Mouse (Mus musculus): ENCODE data around the gene Nfkbiz. TPM values are rescaled to one million over a fixed set of nuclear protein-coding genes. Genes with fewer than 3 reads are reported as not detected.

Nfkbiz gene
- polyA plus RNA-seq, 1 experiment from 2014 or later, result 7.8 TPM

- 79% methylated on average over 6 of the region's 6 CpGs for WGBS
- Histone ChIP-seq H3K4me3 (ENCODE audit: low read depth, low read length) (no peak overlapping the region), H3K27ac (ENCODE audit: low read depth, low read length) (no peak overlapping the region), H3K4me1 (replicated peaks; ENCODE audit: control insufficient read depth, insufficient read depth, low read length) (no peaks in the 10 kb centered on the region), H3K9me3 (ENCODE audit: control insufficient read depth) (no peaks in the 10 kb centered on the region), H3K4me2 (replicated peaks; ENCODE audit: low read depth) (no peak overlapping the region), H3K27me3 (replicated peaks; ENCODE audit: control insufficient read depth, insufficient read depth, low read length) (no peaks in the 10 kb centered on the region), H3K9ac (ENCODE audit: low read depth, low read length) (no peak overlapping the region), H3K36me3 (ENCODE audit: control insufficient read depth, insufficient read depth) (peaks cover 60% of the 10 kb centered on the region)
- TF ChIP-seq CTCF (IDR thresholded peaks at IDR 0.05; ENCODE audit: low read depth), result no peak
- no peak for ATAC-seq
Observed at GRCm38 (mm10) chr16:55811792-55812191, 26.9 kb downstream of the Nfkbiz start.

- Histone ChIP-seq H3K27me3 (replicated peaks; ENCODE audit: control insufficient read depth, insufficient read depth, low read length) (no peaks in the 10 kb centered on the region), H3K9ac (ENCODE audit: low read depth, low read length) (no peak overlapping the region), H3K4me2 (replicated peaks; ENCODE audit: low read depth) (no peak overlapping the region), H3K9me3 (ENCODE audit: control insufficient read depth) (no peaks in the 10 kb centered on the region), H3K4me3 (ENCODE audit: low read depth, low read length) (no peak overlapping the region), H3K4me1 (replicated peaks; ENCODE audit: control insufficient read depth, insufficient read depth, low read length) (no peaks in the 10 kb centered on the region), H3K36me3 (ENCODE audit: control insufficient read depth, insufficient read depth) (peaks cover 47% of the 10 kb centered on the region), H3K27ac (ENCODE audit: low read depth, low read length) (no peak overlapping the region)
- WGBS, result 87% methylated on average over 9 of the region's 9 CpGs
- ATAC-seq, result peak; percentile 44; the same call in 1 of the 2 replicates
- no peak for TF ChIP-seq CTCF (IDR thresholded peaks at IDR 0.05; ENCODE audit: low read depth)
Observed at GRCm38 (mm10) chr16:55809779-55810514, 28.8 kb downstream of the Nfkbiz start.

GRCm38 (mm10) chr16:55809345-55809744, 29.4 kb downstream of the Nfkbiz start:
- H3K9me3 ChIP-seq (ENCODE audit: control insufficient read depth), result no peaks in the 10 kb centered on the region
- no peak overlapping the region for H3K9ac ChIP-seq (ENCODE audit: low read depth, low read length)
- TF ChIP-seq CTCF (IDR thresholded peaks at IDR 0.05; ENCODE audit: low read depth), result no peak
- 95% methylated on average over 6 of the region's 6 CpGs for WGBS
- H3K27ac ChIP-seq (ENCODE audit: low read depth, low read length), result no peak overlapping the region
- H3K36me3 ChIP-seq (ENCODE audit: control insufficient read depth, insufficient read depth), result peaks cover 41% of the 10 kb centered on the region
- ATAC-seq, result no peak; the same call in 1 of the 2 replicates
- no peaks in the 10 kb centered on the region for H3K27me3 ChIP-seq (replicated peaks; ENCODE audit: control insufficient read depth, insufficient read depth, low read length)
- no peak overlapping the region for H3K4me3 ChIP-seq (ENCODE audit: low read depth, low read length)
- no peaks in the 10 kb centered on the region for H3K4me1 ChIP-seq (replicated peaks; ENCODE audit: control insufficient read depth, insufficient read depth, low read length)
- H3K4me2 ChIP-seq (replicated peaks; ENCODE audit: low read depth), result no peak overlapping the region

- Histone ChIP-seq H3K4me1 (replicated peaks; ENCODE audit: control insufficient read depth, insufficient read depth, low read length) (no peaks in the 10 kb centered on the region), H3K4me2 (replicated peaks; ENCODE audit: low read depth) (no peak overlapping the region), H3K27me3 (replicated peaks; ENCODE audit: control insufficient read depth, insufficient read depth, low read length) (no peaks in the 10 kb centered on the region), H3K9me3 (ENCODE audit: control insufficient read depth) (no peaks in the 10 kb centered on the region), H3K27ac (ENCODE audit: low read depth, low read length) (no peak overlapping the region), H3K4me3 (ENCODE audit: low read depth, low read length) (no peak overlapping the region), H3K9ac (ENCODE audit: low read depth, low read length) (no peak overlapping the region), H3K36me3 (ENCODE audit: control insufficient read depth, insufficient read depth) (peaks cover 25% of the 10 kb centered on the region)
- 41% methylated on average over 6 of the region's 6 CpGs for WGBS
- TF ChIP-seq CTCF (IDR thresholded peaks at IDR 0.05; ENCODE audit: low read depth), result no peak
- ATAC-seq, result 0 out of 2 replicates have a peak, but pooled peaks have one; percentile 29
Observed at GRCm38 (mm10) chr16:55807505-55807932, 31.2 kb downstream of the Nfkbiz start.

- no peaks in the 10 kb centered on the region for H3K27me3 ChIP-seq (replicated peaks; ENCODE audit: control insufficient read depth, insufficient read depth, low read length)
Observed at GRCm38 (mm10) chr16:55804799-55805198, 33.9 kb downstream of the Nfkbiz start.

GRCm38 (mm10) chr16:55801629-55802028, 37.1 kb downstream of the Nfkbiz start:
- no peak for ATAC-seq
- 71% methylated on average over 1 of the region's 1 CpGs for WGBS
- no peaks in the 10 kb centered on the region for H3K36me3 ChIP-seq (ENCODE audit: control insufficient read depth, insufficient read depth)

More at GRCm38 (mm10) chr16:55804799-55805198, 33.9 kb downstream of the Nfkbiz start:
- ATAC-seq, result no peak
- no peak for TF ChIP-seq CTCF (IDR thresholded peaks at IDR 0.05; ENCODE audit: low read depth)
- Histone ChIP-seq H3K9ac (ENCODE audit: low read depth, low read length) (no peak overlapping the region), H3K27ac (ENCODE audit: low read depth, low read length) (no peak overlapping the region), H3K4me3 (ENCODE audit: low read depth, low read length) (no peak overlapping the region), H3K4me1 (replicated peaks; ENCODE audit: control insufficient read depth, insufficient read depth, low read length) (no peaks in the 10 kb centered on the region), H3K9me3 (ENCODE audit: control insufficient read depth) (no peaks in the 10 kb centered on the region), H3K4me2 (replicated peaks; ENCODE audit: low read depth) (no peak overlapping the region), H3K36me3 (ENCODE audit: control insufficient read depth, insufficient read depth) (peaks cover 4% of the 10 kb centered on the region)
- 97% methylated on average over 1 of the region's 1 CpGs for WGBS

More at GRCm38 (mm10) chr16:55801629-55802028, 37.1 kb downstream of the Nfkbiz start:
- H3K4me1 ChIP-seq (replicated peaks; ENCODE audit: control insufficient read depth, insufficient read depth, low read length), result no peaks in the 10 kb centered on the region
- no peak overlapping the region for H3K4me3 ChIP-seq (ENCODE audit: low read depth, low read length)
- H3K27me3 ChIP-seq (replicated peaks; ENCODE audit: control insufficient read depth, insufficient read depth, low read length), result no peaks in the 10 kb centered on the region
- no peak for TF ChIP-seq CTCF (IDR thresholded peaks at IDR 0.05; ENCODE audit: low read depth)
- H3K9me3 ChIP-seq (ENCODE audit: control insufficient read depth), result no peaks in the 10 kb centered on the region
- H3K4me2 ChIP-seq (replicated peaks; ENCODE audit: low read depth), result no peak overlapping the region
- no peak overlapping the region for H3K9ac ChIP-seq (ENCODE audit: low read depth, low read length)
- H3K27ac ChIP-seq (ENCODE audit: low read depth, low read length), result no peak overlapping the region

All from intestine, postnatal 0 days (tissue).